Mouse (Mus musculus) spleen, adult 10 weeks (tissue): ENCODE measurements around the gene Taf1a. TPM values are rescaled to one million over a fixed set of nuclear protein-coding genes. Genes with fewer than 3 reads are reported as not detected.

ENCODE experiments used
- polyA plus RNA-seq: library from polyadenylated mRNA; stranded (reverse); fragments of 350-450 nt; fragmentation: Illumina TruSeq; extraction: RNeasy Lipid Tissue Mini Kit (QIAGEN cat#74804); gene quantifications from one replicate; pipeline ENCODE4 v1.2.3, GENCODE M21; 2015; ENCODE audit warnings: low replicate concordance; ENCODE audit not compliant: insufficient read depth

Taf1a gene
- 38.4 TPM for polyA plus RNA-seq

GRCm38 (mm10) chr1:183388426-183389406, at the start of gene Taf1a:
Gene Taf1a (plus strand): TSS chr1:183388981.

DNA sequence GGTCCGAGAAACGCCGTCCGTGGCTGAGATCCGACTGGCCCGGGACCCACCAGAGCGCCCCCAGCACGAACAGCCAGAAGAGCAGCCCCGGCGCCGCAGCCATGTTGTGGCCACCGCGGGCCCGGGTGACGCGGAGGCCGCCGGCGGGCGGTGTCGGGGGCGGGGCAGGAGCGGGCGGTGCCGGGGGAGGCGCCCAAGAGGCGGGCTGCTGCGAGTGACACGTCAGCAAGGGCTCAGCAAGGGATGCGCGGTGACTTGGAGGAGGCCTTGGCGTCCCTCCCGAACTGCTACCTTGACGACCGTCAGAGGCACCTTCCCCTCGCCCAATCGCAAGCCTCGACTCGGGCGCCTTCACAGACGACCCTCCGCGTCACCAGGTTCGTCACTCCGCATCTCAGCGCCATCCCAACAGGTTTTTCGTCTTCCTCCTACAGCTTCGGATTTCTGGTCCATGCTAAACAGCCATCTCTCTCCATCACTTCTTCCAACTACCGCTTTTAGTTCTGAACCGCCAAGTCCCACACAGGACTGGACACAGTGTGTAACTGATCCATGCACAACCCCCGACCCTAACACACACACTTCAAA, 19.3 kb upstream of the Taf1a start, which contains the start of gene Mia3:
TSS of gene Mia3 (minus strand) at position 127 of the 588 bp plus-strand sequence.

GRCm38 (mm10) chr1:183417873-183418272, 29.1 kb downstream of the Taf1a start, which contains the start of gene Hhipl2:
Gene Hhipl2 (plus strand): TSS chr1:183418215.

Other genes with a start within 250 kb of the Taf1a start
- gene Disp1, start 167.5 kb upstream of the Taf1a start, polyA plus RNA-seq: 4.5 TPM
- 143 TPM for gene Aida, start 92.4 kb upstream of the Taf1a start, polyA plus RNA-seq
- 87.0 TPM for gene Brox, start 91.7 kb upstream of the Taf1a start, polyA plus RNA-seq
- gene Mia3, start 19.4 kb upstream of the Taf1a start, polyA plus RNA-seq: 156 TPM
- 0.17 TPM for gene Hhipl2, start 29.2 kb downstream of the Taf1a start, polyA plus RNA-seq